28 mouse cellular contexts compared by ENCODE assay signal in the genomic region with DNA sequence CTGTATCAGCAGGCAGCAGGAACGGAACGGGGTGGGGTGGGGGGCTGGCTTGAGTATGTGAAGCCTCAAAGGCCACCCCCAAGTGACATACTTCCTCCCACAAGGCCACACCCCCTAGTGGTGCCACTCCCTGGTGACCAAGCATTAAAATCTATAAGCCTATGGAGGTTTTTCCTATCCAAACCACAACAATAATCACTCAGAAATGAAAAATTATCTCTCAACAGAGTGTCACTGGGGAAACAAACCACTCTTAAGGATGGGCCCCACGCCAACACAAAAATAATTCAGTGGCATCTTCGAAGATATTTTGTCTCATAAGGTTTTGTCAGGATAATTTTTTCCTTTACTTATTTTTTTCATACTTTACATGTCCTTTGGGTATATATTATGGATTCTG. TPM values are rescaled to one million over a fixed set of nuclear protein-coding genes. Genes with fewer than 3 reads are reported as not detected.
DNase-seq lines count a peak whose midpoint lies in the region; ATAC-seq and TF ChIP-seq lines count a peak whose summit lies in the region.
"Had no signal": no experiment of that assay in that cellular context is flagged by ENCODE, and none has a peak within 500 bp of the region (broad histone marks: within the 10 kb centered on the region; RNA-seq: fewer than 3 reads in every experiment).

No protein-coding gene starts in this region.

- H3K4me1 ChIP-seq in megakaryocyte, embryonic 14.5 days: peaks cover 32% of the 10 kb centered on the region
- H3K4me1 ChIP-seq in MEL (ENCODE audit: control insufficient read depth in 1 of 2, insufficient read depth in 2 of 2, low read length in 2 of 2): peaks cover 14 to 37% of the 10 kb centered on the region in 2 experiments
- H3K4me1 ChIP-seq: embryonic facial prominence, embryonic 13.5 days; embryonic facial prominence, embryonic 15.5 days; forebrain, embryonic 12.5 days had no signal

- peaks cover 6% of the 10 kb centered on the region for H3K36me3 ChIP-seq in megakaryocyte, embryonic 14.5 days (replicated peaks; ENCODE audit: low read length)
- H3K36me3 ChIP-seq in MEL (ENCODE audit: control insufficient read depth in 1 of 2, insufficient read depth in 2 of 2, low read length in 2 of 2): peaks cover 0 to 24% of the 10 kb centered on the region in 2 experiments; a peak in 2 of 4 replicates
- H3K36me3 ChIP-seq: embryonic facial prominence, embryonic 13.5 days; embryonic facial prominence, embryonic 15.5 days; forebrain, embryonic 10.5 days; forebrain, embryonic 12.5 days; G1E had no signal

- ATAC-seq in megakaryocyte, adult 5-6 weeks (ENCODE audit: poor library complexity, severe bottlenecking): no peak
- 0 out of 2 replicates have a peak, but pooled peaks have one; percentile 21 for ATAC-seq in megakaryocyte-erythroid progenitor cell, adult 5-6 weeks (replicated peaks; ENCODE audit: low FRiP score, low TSS enrichment, poor library complexity, severe bottlenecking)
- ATAC-seq: CD4-positive, CD25-positive, alpha-beta regulatory T cell, adult 4 months; forebrain, embryonic 14.5 days; forebrain, embryonic 16.5 days; Patski had no signal

- H3K27ac ChIP-seq in MEL (ENCODE audit: control insufficient read depth, low read depth, low read length): peak overlapping the region; percentile 27; the same call in 1 of the 2 replicates
- H3K27ac ChIP-seq: embryonic facial prominence, embryonic 13.5 days; embryonic facial prominence, embryonic 15.5 days; forebrain, embryonic 10.5 days; forebrain, embryonic 12.5 days had no signal

- no peak for TF ChIP-seq POLR2A in MEL (IDR thresholded peaks at IDR 0.05; ENCODE audit: control insufficient read depth in 1 of 2, insufficient read depth in 1 of 2, low read depth in 1 of 2, low read length in 2 of 2, poor library complexity in 1 of 2)

- no peak for TF ChIP-seq RAD21 in MEL (IDR thresholded peaks at IDR 0.05; ENCODE audit: low read depth, low read length)

- peak overlapping the region; percentile 46 for H3K4me3 ChIP-seq in megakaryocyte, embryonic 14.5 days (replicated peaks)
- H3K4me3 ChIP-seq in MEL (ENCODE audit: control insufficient read depth in 1 of 2, insufficient read depth in 1 of 2, low read depth in 2 of 2, low read length in 2 of 2): no peak overlapping the region
- H3K4me3 ChIP-seq: embryonic facial prominence, embryonic 13.5 days; embryonic facial prominence, embryonic 15.5 days; erythroblast, embryonic 14.5 days; forebrain, embryonic 10.5 days; forebrain, embryonic 12.5 days had no signal

- TF ChIP-seq EP300 in MEL (IDR thresholded peaks at IDR 0.05; ENCODE audit: low read depth in 1 of 2, low read length in 2 of 2): peak; percentile 48 to 70; a peak in 3 of 4 replicates

- no peaks in the 10 kb centered on the region for H3K79me2 ChIP-seq in MEL (ENCODE audit: control insufficient read depth, insufficient read depth, low read length, poor library complexity)

- TF ChIP-seq CTCF in MEL (IDR thresholded peaks at IDR 0.05 in 2 of 3, conservative IDR thresholded peaks at IDR 0.05 in 1 of 3; ENCODE audit: control insufficient read depth in 1 of 3, insufficient read depth in 1 of 3, low read depth in 2 of 3, low read length in 3 of 3, poor library complexity in 1 of 3, severe bottlenecking in 1 of 3): no peak

- no peak overlapping the region for H3K9ac ChIP-seq in MEL (ENCODE audit: control insufficient read depth, low read depth, low read length, poor library complexity, severe bottlenecking)
- H3K9ac ChIP-seq: embryonic facial prominence, embryonic 13.5 days; embryonic facial prominence, embryonic 15.5 days; forebrain, embryonic 12.5 days had no signal

- DNase-seq in MEL (ENCODE audit: low read depth, low spot score) (peak; percentile 79), R1 (ENCODE audit: low read depth, low spot score) (peak; percentile 23)
- DNase-seq in cerebellum, adult 9-10 months: no peak
- DNase-seq in ovary, postnatal 14 days (ENCODE audit: low spot score): no peak
- no peak for DNase-seq in cerebellum, postnatal 36 days
- DNase-seq: adrenal gland, adult 2 months; adrenal gland, postnatal 10 days; adrenal gland, postnatal 25 days; B cell, adult 2 months; cerebellum, adult 11 months; cerebellum, adult 18-20 months; cerebellum, adult 9-11 months; cerebellum, postnatal 25 days; embryo, embryonic 11 days had no signal

- H3K9me3 ChIP-seq in megakaryocyte, embryonic 14.5 days: peaks cover 17% of the 10 kb centered on the region
- no peaks in the 10 kb centered on the region for H3K9me3 ChIP-seq in MEL (replicated peaks; ENCODE audit: insufficient read depth, low read length)
- H3K9me3 ChIP-seq: embryonic facial prominence, embryonic 13.5 days; embryonic facial prominence, embryonic 15.5 days; forebrain, embryonic 10.5 days; forebrain, embryonic 12.5 days had no signal

- peaks cover 3% of the 10 kb centered on the region for H3K27me3 ChIP-seq in megakaryocyte, embryonic 14.5 days (replicated peaks)
- no peaks in the 10 kb centered on the region for H3K27me3 ChIP-seq in MEL (ENCODE audit: control insufficient read depth in 1 of 2, insufficient read depth in 2 of 2, low read length in 2 of 2)
- H3K27me3 ChIP-seq: CH12.LX; embryonic facial prominence, embryonic 13.5 days; embryonic facial prominence, embryonic 15.5 days; forebrain, embryonic 12.5 days; Patski had no signal

TF ChIP-seq in MEL, 35 proteins besides CTCF, POLR2A, EP300 and RAD21:
- TF ChIP-seq TCF12 (IDR thresholded peaks at IDR 0.05; ENCODE audit: low read depth, low read length): peak; percentile 65
- peak; percentile 60 for TF ChIP-seq ETS1 (IDR thresholded peaks at IDR 0.05; ENCODE audit: low read depth, low read length)
- TF ChIP-seq RCOR1 (IDR thresholded peaks at IDR 0.05; ENCODE audit: low read depth, low read length): peak; percentile 65
- TF ChIP-seq GATA1 (IDR thresholded peaks at IDR 0.05; ENCODE audit: low read depth, low read length): 0 out of 2 replicates have a peak, but pooled peaks have one; percentile 25
- no peak for TF ChIP-seq ZKSCAN1 (IDR thresholded peaks at IDR 0.05; ENCODE audit: low read depth, low read length)

RNA-seq across cellular contexts. Expression of a gene that starts 25.0 kb away (rescaled TPM):
- polyA plus RNA-seq in megakaryocyte, embryonic 14.5 days (2012; ENCODE audit: insufficient read depth, low replicate concordance): 2.5 TPM in 1 of 2 replicates, not detected in the other
- total RNA-seq in megakaryocyte, adult 5-6 weeks (2015): 0.51 and 2.3 TPM in 2 replicates
- 0.44 and 1.7 TPM in 2 replicates for total RNA-seq in megakaryocyte, adult 5-6 weeks (2017)
- 1.0 and 1.1 TPM in 2 replicates for total RNA-seq in MEL (2012; rRNA removed)
- 1 to 10 TPM in 1 of 2 experiments, not detected in 1; 6.7 TPM for polyA plus RNA-seq in MEL (2012; ENCODE audit: insufficient read depth in 1 of 2, insufficient read length in 2 of 2, low read depth in 1 of 2, low replicate concordance in 2 of 2, missing spikeins in 1 of 2)
- total RNA-seq in megakaryocyte-erythroid progenitor cell, adult 5-6 weeks (2014; fragmentation: Nextera tagmentation): 2.8 TPM in 1 of 2 replicates, not detected in the other
- 6.2 TPM in 1 of 2 replicates, not detected in the other for total RNA-seq in megakaryocyte-erythroid progenitor cell, adult 5-6 weeks (2017)
- polyA plus RNA-seq: CD4-positive, CD25-positive, alpha-beta regulatory T cell, adult 4 months had no signal

RNA-seq across cellular contexts. Expression of a gene that starts 25.2 kb away (rescaled TPM):
- polyA plus RNA-seq in megakaryocyte, embryonic 14.5 days (2012; ENCODE audit: insufficient read depth, low replicate concordance): 145 and 260 TPM in 2 replicates
- total RNA-seq in megakaryocyte, adult 5-6 weeks (2015): 268 and 281 TPM in 2 replicates
- total RNA-seq in megakaryocyte, adult 5-6 weeks (2017): 99.0 and 176 TPM in 2 replicates
- total RNA-seq in MEL (2012; rRNA removed): 55.4 and 70.6 TPM in 2 replicates
- 100 to 1,000 TPM in 1 of 2 experiments, not detected in 1; 796 TPM for polyA plus RNA-seq in MEL (2012; ENCODE audit: insufficient read depth in 1 of 2, insufficient read length in 2 of 2, low read depth in 1 of 2, low replicate concordance in 2 of 2, missing spikeins in 1 of 2)
- total RNA-seq in megakaryocyte-erythroid progenitor cell, adult 5-6 weeks (2014; fragmentation: Nextera tagmentation): 420 and 448 TPM in 2 replicates
- total RNA-seq in megakaryocyte-erythroid progenitor cell, adult 5-6 weeks (2017): 177 and 197 TPM in 2 replicates

RNA-seq across cellular contexts. Expression of a gene that starts 35.6 kb away (rescaled TPM):
- 52.5 and 67.8 TPM in 2 replicates for polyA plus RNA-seq in megakaryocyte, embryonic 14.5 days (2012; ENCODE audit: insufficient read depth, low replicate concordance)
- 196 and 214 TPM in 2 replicates for total RNA-seq in megakaryocyte, adult 5-6 weeks (2015)
- 356 and 360 TPM in 2 replicates for total RNA-seq in megakaryocyte, adult 5-6 weeks (2017)
- total RNA-seq in MEL (2012; rRNA removed): 140 and 153 TPM in 2 replicates
- 100 to 1,000 TPM in 1 of 2 experiments, not detected in 1; 239 TPM for polyA plus RNA-seq in MEL (2012; ENCODE audit: insufficient read depth in 1 of 2, insufficient read length in 2 of 2, low read depth in 1 of 2, low replicate concordance in 2 of 2, missing spikeins in 1 of 2)
- 265 and 360 TPM in 2 replicates for total RNA-seq in megakaryocyte-erythroid progenitor cell, adult 5-6 weeks (2014; fragmentation: Nextera tagmentation)
- 553 and 613 TPM in 2 replicates for total RNA-seq in megakaryocyte-erythroid progenitor cell, adult 5-6 weeks (2017)

RNA-seq across cellular contexts. Expression of a gene that starts 35.9 kb away (rescaled TPM):
- 17.0 and 25.2 TPM in 2 replicates for polyA plus RNA-seq in megakaryocyte, embryonic 14.5 days (2012; ENCODE audit: insufficient read depth, low replicate concordance)
- 32.5 and 35.1 TPM in 2 replicates for total RNA-seq in megakaryocyte, adult 5-6 weeks (2015)
- total RNA-seq in megakaryocyte, adult 5-6 weeks (2017): 35.4 and 36.5 TPM in 2 replicates
- 78.7 and 83.3 TPM in 2 replicates for total RNA-seq in MEL (2012; rRNA removed)
- 10 to 100 TPM in 1 of 2 experiments, not detected in 1; 89.0 TPM for polyA plus RNA-seq in MEL (2012; ENCODE audit: insufficient read depth in 1 of 2, insufficient read length in 2 of 2, low read depth in 1 of 2, low replicate concordance in 2 of 2, missing spikeins in 1 of 2)
- 34.2 and 38.1 TPM in 2 replicates for total RNA-seq in megakaryocyte-erythroid progenitor cell, adult 5-6 weeks (2014; fragmentation: Nextera tagmentation)
- 30.1 and 39.3 TPM in 2 replicates for total RNA-seq in megakaryocyte-erythroid progenitor cell, adult 5-6 weeks (2017)

Comparison
In these comparisons a context has a peak if more than half of its experiments do, and no peak if none do; other contexts are left out.
1. DNase-seq: peak in MEL (single experiment) and R1 (single experiment); none in cerebellum, adult 9-10 months (single experiment), ovary, postnatal 14 days (single experiment) and cerebellum, postnatal 36 days (0 of 2).